Mouse (Mus musculus) megakaryocyte, embryonic 14.5 days (primary cell): ENCODE measurements around the gene Eml1.

Source experiments
- FLI1 ChIP-seq: IDR thresholded peaks from 2 replicates; pipeline ENCODE4 v1.6.1; 2012; ENCODE audit warnings: low read length, inconsistent platforms, mixed read lengths
- GATA1 ChIP-seq: IDR thresholded peaks from 3 replicates; pipeline ENCODE4 v1.6.1; 2012; ENCODE audit warnings: mixed read lengths, low read length, inconsistent platforms, borderline replicate concordance

DNA sequence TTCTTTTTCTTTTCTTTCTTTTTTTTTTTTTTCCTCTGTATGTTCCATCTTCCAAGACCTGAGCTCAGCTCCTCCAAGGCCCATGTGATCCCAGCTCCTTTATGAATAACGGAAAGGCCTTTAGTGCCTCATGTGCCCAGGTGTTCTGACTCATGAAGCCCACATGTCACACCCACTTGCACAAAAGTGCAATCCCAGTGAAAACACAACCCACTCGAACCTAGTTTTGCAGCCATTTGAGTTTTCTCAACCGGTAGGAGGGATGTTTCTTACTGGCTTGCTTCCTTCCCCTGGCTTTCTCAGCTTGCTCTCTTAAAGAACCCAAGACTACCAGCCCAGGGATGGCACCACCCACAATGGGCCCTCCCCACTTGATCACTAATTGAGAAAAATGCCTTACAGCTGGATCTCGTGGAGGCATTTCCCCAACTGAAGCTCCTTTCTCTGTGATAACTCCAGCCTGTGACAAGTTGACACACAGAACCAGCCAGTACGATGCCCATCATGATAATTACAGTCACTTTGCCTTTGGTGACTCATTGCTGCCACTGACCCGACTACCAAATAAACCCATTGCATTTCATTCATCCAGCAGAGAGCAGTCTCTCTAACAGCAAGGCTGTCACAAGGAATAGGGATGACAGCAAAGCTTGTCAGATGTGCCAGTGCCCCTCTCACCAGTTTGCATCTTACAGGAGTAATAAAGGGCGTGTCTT, 208.6 kb downstream of the Eml1 start:
- TF ChIP-seq FLI1 (no peak), GATA1 (no peak)
